Mouse (Mus musculus) ES-E14 (cell line): ENCODE data around the gene Sbno2. TPM values are rescaled to one million over a fixed set of nuclear protein-coding genes. Genes with fewer than 3 reads are reported as not detected.

ENCODE experiments used
- DNase-seq: peaks from one replicate; pipeline ENCODE4 v3.0.0-alpha.2; 2013; ENCODE audit warnings: low read depth, low spot score
- H3K27ac ChIP-seq: 2 replicates; pipeline ENCODE4 v1.5.1; 2012; ENCODE audit warnings: low read depth, mild to moderate bottlenecking, low read length, moderate library complexity, mixed read lengths; ENCODE audit not compliant: poor library complexity, insufficient read depth, severe bottlenecking
- H3K36me3 ChIP-seq: 2 replicates; pipeline ENCODE4 v1.6.1; 2012; ENCODE audit warnings: mild to moderate bottlenecking, low read length, moderate library complexity, mixed read lengths; ENCODE audit not compliant: control insufficient read depth, poor library complexity, insufficient read depth, severe bottlenecking
- H3K4me1 ChIP-seq, 2 experiments: fragments of 150-350 bp in 1 of 2; sonication (generic) in 1 of 2; 2 replicates each; pipeline ENCODE4 v1.6.1; 2012; ENCODE audit warnings: low read length in 2 of 2, mild to moderate bottlenecking in 1 of 2, mixed read lengths in 1 of 2; ENCODE audit not compliant: control insufficient read depth in 2 of 2, insufficient read depth in 2 of 2, poor library complexity in 1 of 2
- H3K4me3 ChIP-seq, 2 experiments: fragments of 150-350 bp in 1 of 2; sonication (generic) in 1 of 2; 2 replicates each; pipeline ENCODE4 v1.5.1; 2012; ENCODE audit warnings: low read length in 2 of 2, low read depth in 1 of 2, mild to moderate bottlenecking in 1 of 2, mixed read lengths in 1 of 2; ENCODE audit not compliant: insufficient read depth in 1 of 2, poor library complexity in 1 of 2, severe bottlenecking in 1 of 2
- H3K9ac ChIP-seq: 2 replicates; pipeline ENCODE4 v1.6.1; 2012; ENCODE audit warnings: low read depth, mild to moderate bottlenecking, low read length, mixed read lengths; ENCODE audit not compliant: poor library complexity, insufficient read depth, severe bottlenecking
- H3K9me3 ChIP-seq: fragments of 150-350 bp; sonication (generic); 2 replicates; pipeline ENCODE4 v1.6.1; 2012; ENCODE audit warnings: low read depth, mild to moderate bottlenecking, low read length; ENCODE audit not compliant: control insufficient read depth, insufficient read depth
- CHD2 ChIP-seq: IDR thresholded peaks from 2 replicates; pipeline ENCODE4 v1.6.1; 2014; ENCODE audit warnings: mild to moderate bottlenecking, low read depth, low read length, inconsistent platforms
- HCFC1 ChIP-seq: IDR thresholded peaks from 2 replicates; pipeline ENCODE4 v1.6.1; 2012; ENCODE audit warnings: low read length, inconsistent platforms, borderline replicate concordance; ENCODE audit not compliant: insufficient read depth
- MAFK ChIP-seq: IDR thresholded peaks from 2 replicates; pipeline ENCODE4 v1.6.1; 2014; ENCODE audit warnings: mild to moderate bottlenecking, low read depth, low read length, inconsistent platforms; ENCODE audit not compliant: insufficient read depth
- ZC3H11A ChIP-seq: IDR thresholded peaks from 2 replicates; pipeline ENCODE4 v1.6.1; 2012; ENCODE audit warnings: low read depth, mild to moderate bottlenecking, inconsistent platforms, low read length, borderline replicate concordance
- ZNF384 ChIP-seq: IDR thresholded peaks from 2 replicates; pipeline ENCODE4 v1.6.1; 2012; ENCODE audit warnings: low read depth, low read length, inconsistent platforms
- in situ Hi-C, 2 experiments: fragments of 600-800 bp; cut with MboI; formaldehyde crosslinking; loops; one replicate each; pipeline ENCODE4 v1.15.1; 2025; ENCODE audit warnings: low sequenced_read_pairs in 2 of 2, inconsistent platforms in 1 of 2; ENCODE audit not compliant: unreplicated experiment in 2 of 2
- total RNA-seq: library from RNA; depleted of rRNA; stranded (reverse); fragments of 300-350 nt; gene quantifications from 2 replicates; pipeline ENCODE4 v1.2.3, GENCODE M21; 2012; rRNA removed

Sbno2 gene
- total RNA-seq, 1 experiment, result 36.6 TPM

DNA sequence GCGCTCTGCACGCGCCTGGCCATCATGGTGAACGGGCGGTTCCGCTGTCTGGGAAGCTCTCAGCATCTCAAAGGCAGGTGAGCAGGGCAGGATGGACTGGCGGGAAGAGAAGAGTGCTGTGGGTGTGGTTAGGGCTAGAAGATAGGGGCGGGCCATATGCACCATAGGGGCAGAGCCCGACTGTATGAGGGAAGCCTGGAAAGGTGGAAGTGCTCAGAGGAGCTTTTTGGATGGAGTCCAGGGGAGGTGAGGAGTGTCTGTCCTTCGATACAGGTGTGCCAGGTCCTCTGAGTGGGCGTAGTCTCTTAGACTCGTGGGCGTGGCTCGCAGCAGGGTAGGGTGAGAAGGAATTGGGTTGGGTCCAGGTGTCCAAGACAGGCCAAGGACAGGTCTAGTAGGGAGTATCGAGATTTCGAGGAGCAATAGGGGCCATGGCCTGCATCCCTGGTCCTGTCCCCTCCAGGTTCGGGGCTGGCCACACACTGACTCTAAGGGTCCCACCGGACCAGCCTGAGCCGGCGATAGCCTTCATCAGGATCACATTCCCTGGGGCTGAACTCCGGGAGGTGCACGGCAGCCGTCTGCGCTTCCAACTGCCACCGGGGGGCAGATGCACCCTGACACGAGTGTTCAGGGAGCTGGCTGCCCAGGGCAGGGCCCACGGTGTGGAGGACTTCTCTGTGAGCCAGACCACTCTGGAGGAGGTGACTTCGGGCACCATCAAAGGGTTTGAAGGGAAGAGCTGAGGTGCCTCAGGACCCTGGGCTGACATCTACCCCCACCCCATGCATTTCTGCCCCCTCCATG lies 90.7 kb downstream of the Sbno2 start:
- Histone ChIP-seq H3K4me1 (peaks cover 5 to 28% of the 10 kb centered on the region in 2 experiments), H3K36me3 (peaks cover 6% of the 10 kb centered on the region; the same call in 1 of the 2 replicates), H3K27ac (no peak overlapping the region), H3K9ac (no peak overlapping the region), H3K4me3 (peak overlapping the region; percentile 22 to 36; a peak in 2 of 4 replicates), H3K9me3 (no peaks in the 10 kb centered on the region)
- in situ Hi-C loops, result no loop called here
- TF ChIP-seq HCFC1 (no peak), ZC3H11A (no peak), CHD2 (no peak), MAFK (no peak), ZNF384 (no peak)
- DNase-seq, result no peak

DNA sequence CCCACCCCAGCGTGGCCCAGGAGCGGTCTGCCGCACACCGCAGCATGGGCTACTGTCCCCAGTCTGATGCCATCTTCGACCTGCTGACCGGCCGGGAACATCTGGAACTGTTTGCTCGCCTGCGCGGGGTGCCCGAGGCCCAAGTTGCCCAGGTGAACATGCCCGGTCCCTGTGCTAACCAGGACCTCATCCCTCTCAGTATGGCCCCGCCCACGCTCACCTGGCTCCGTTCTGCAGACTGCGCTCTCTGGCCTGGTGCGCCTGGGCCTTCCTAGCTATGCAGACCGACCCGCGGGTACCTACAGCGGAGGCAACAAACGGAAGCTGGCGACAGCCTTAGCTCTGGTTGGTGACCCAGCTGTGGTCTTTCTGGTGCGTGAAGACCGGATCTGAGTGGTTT lies 91.8 kb downstream of the Sbno2 start:
- peak overlapping the region; percentile 8; the same call in 1 of the 2 replicates for H3K9ac ChIP-seq

DNA sequence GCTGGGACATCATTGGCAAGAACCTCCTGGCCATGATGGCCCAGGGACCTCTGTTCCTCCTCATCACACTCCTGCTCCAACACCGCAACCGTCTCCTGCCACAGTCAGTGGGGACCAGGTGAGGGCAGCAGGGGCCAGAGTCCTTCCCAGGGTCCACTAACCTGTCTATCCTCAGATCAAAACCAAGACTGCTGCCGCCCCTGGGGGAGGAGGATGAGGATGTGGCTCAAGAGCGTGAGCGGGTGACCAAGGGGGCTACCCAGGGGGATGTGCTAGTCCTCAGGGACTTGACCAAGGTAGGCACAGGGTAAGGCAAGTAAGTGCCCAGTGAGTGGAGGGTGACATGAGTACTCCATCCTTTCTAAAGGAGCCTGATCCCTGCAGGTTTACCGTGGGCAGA lies 93.6 kb downstream of the Sbno2 start:
- DNase-seq, result no peak
- in situ Hi-C loops, result no loop called here
- no peak overlapping the region for H3K9ac ChIP-seq
- H3K4me3 ChIP-seq, result no peak overlapping the region
- peaks cover 12% of the 10 kb centered on the region; the same call in 1 of the 2 replicates for H3K36me3 ChIP-seq
- TF ChIP-seq ZNF384, result no peak
- TF ChIP-seq HCFC1, result no peak
- no peak for TF ChIP-seq MAFK
- H3K27ac ChIP-seq, result no peak overlapping the region
- peaks cover 5 to 18% of the 10 kb centered on the region in 2 experiments; a peak in 3 of 4 replicates for H3K4me1 ChIP-seq
- no peaks in the 10 kb centered on the region for H3K9me3 ChIP-seq

More for the DNA sequence above, 91.8 kb downstream of the Sbno2 start:
- H3K9me3 ChIP-seq, result no peaks in the 10 kb centered on the region
- H3K36me3 ChIP-seq, result peaks cover 9% of the 10 kb centered on the region; the same call in 1 of the 2 replicates
- no peak overlapping the region for H3K27ac ChIP-seq
- TF ChIP-seq CHD2 (no peak), ZC3H11A (no peak), MAFK (no peak), HCFC1 (no peak), ZNF384 (no peak)
- in situ Hi-C loops, result no loop called here
- DNase-seq, result no peak
- H3K4me3 ChIP-seq, result peak overlapping the region; percentile 22 to 36; a peak in 3 of 4 replicates
- peaks cover 5 to 25% of the 10 kb centered on the region in 2 experiments; a peak in 3 of 4 replicates for H3K4me1 ChIP-seq

Other genes starting within 250 kb of the Sbno2 start
- gene Prtn3, start 231.1 kb downstream of the Sbno2 start, total RNA-seq, result 1.0 and 1.3 TPM in 2 replicates
- gene Plppr3, start 230.9 kb downstream of the Sbno2 start, total RNA-seq, result 3.7 and 7.8 TPM in 2 replicates
- not detected in 2 replicates for gene Elane, start 219.3 kb downstream of the Sbno2 start, total RNA-seq
- gene Cfd, start 214.7 kb downstream of the Sbno2 start, total RNA-seq, result not detected in 2 replicates
- gene Med16, start 196.6 kb downstream of the Sbno2 start, total RNA-seq, result 21.0 and 24.9 TPM in 2 replicates
- 2.3 and 8.3 TPM in 2 replicates for gene Gm26602, start 194.7 kb downstream of the Sbno2 start, total RNA-seq
- gene Kiss1r, start 188.6 kb downstream of the Sbno2 start, total RNA-seq, result 0.85 and 2.4 TPM in 2 replicates
- 24.0 and 28.2 TPM in 2 replicates for gene R3hdm4, start 184.4 kb downstream of the Sbno2 start, total RNA-seq
- gene Arid3a, start 178.5 kb downstream of the Sbno2 start, total RNA-seq, result 10.8 and 16.3 TPM in 2 replicates
- 155 and 195 TPM in 2 replicates for gene Wdr18, start 145.4 kb downstream of the Sbno2 start, total RNA-seq
- 0.36 and 0.74 TPM in 2 replicates for gene Grin3b, start 134.9 kb downstream of the Sbno2 start, total RNA-seq
- gene Tmem259, start 121.2 kb downstream of the Sbno2 start, total RNA-seq, result 127 and 220 TPM in 2 replicates
- gene Cnn2, start 117.0 kb downstream of the Sbno2 start, total RNA-seq, result 94.1 and 159 TPM in 2 replicates
- 8.8 and 18.9 TPM in 2 replicates for gene Abca7, start 109.1 kb downstream of the Sbno2 start, total RNA-seq
- gene Arhgap45, start 88.9 kb downstream of the Sbno2 start, total RNA-seq, result 17.0 and 20.9 TPM in 2 replicates
- 266 and 293 TPM in 2 replicates for gene Polr2e, start 65.8 kb downstream of the Sbno2 start, total RNA-seq
- 1,456 and 1,919 TPM in 2 replicates for gene Gpx4, start 58.4 kb downstream of the Sbno2 start, total RNA-seq
- gene Stk11, start 10.2 kb upstream of the Sbno2 start, total RNA-seq, result 124 and 141 TPM in 2 replicates
- 217 and 226 TPM in 2 replicates for gene Atp5d, start 33.1 kb upstream of the Sbno2 start, total RNA-seq
- 20.9 and 41.0 TPM in 2 replicates for gene Cbarp, start 35.3 kb upstream of the Sbno2 start, total RNA-seq
- gene Midn, start 42.7 kb upstream of the Sbno2 start, total RNA-seq, result 38.3 and 42.6 TPM in 2 replicates
- gene Cirbp, start 60.4 kb upstream of the Sbno2 start, total RNA-seq, result 69.6 and 105 TPM in 2 replicates
- 25.4 and 31.2 TPM in 2 replicates for gene 1600002K03Rik, start 67.4 kb upstream of the Sbno2 start, total RNA-seq
- 2.7 and 3.4 TPM in 2 replicates for gene Efna2, start 73.9 kb upstream of the Sbno2 start, total RNA-seq
- gene Mum1, start 120.9 kb upstream of the Sbno2 start, total RNA-seq, result 80.8 and 115 TPM in 2 replicates
- 205 and 290 TPM in 2 replicates for gene Ndufs7, start 143.6 kb upstream of the Sbno2 start, total RNA-seq
- gene Gamt, start 155.4 kb upstream of the Sbno2 start, total RNA-seq, result 2.9 and 3.0 TPM in 2 replicates
- gene Dazap1, start 155.9 kb upstream of the Sbno2 start, total RNA-seq, result 121 and 154 TPM in 2 replicates
- 2,505 and 2,820 TPM in 2 replicates for gene Rps15, start 186.9 kb upstream of the Sbno2 start, total RNA-seq
- 4.4 and 4.6 TPM in 2 replicates for gene Apc2, start 190.4 kb upstream of the Sbno2 start, total RNA-seq
- gene 2310011J03Rik, start 215.0 kb upstream of the Sbno2 start, total RNA-seq, result 29.6 and 33.4 TPM in 2 replicates
- 1.4 and 3.3 TPM in 2 replicates for gene Pcsk4, start 223.9 kb upstream of the Sbno2 start, total RNA-seq
- gene Reep6, start 224.4 kb upstream of the Sbno2 start, total RNA-seq, result 13.3 and 21.8 TPM in 2 replicates
- 2.1 and 2.4 TPM in 2 replicates for gene Adamtsl5, start 242.8 kb upstream of the Sbno2 start, total RNA-seq